Mouse (Mus musculus) testis, adult 2 months (tissue): Measurements from ENCODE around the gene Rpl7l1.

Source experiments
- CTCF ChIP-seq: fragments of 200-500 bp; IDR thresholded peaks from 2 replicates; pipeline ENCODE4 v1.5.1; 2012; ENCODE audit warnings: low read depth, mild to moderate bottlenecking, inconsistent platforms, low read length, moderate library complexity; ENCODE audit not compliant: control insufficient read depth, insufficient read depth, insufficient replicate concordance
- POLR2A ChIP-seq: fragments of 200-500 bp; IDR thresholded peaks from 2 replicates; pipeline ENCODE4 v1.6.1; 2012; ENCODE audit warnings: low read depth, mild to moderate bottlenecking, inconsistent platforms, low read length, moderate library complexity; ENCODE audit not compliant: control insufficient read depth

DNA sequence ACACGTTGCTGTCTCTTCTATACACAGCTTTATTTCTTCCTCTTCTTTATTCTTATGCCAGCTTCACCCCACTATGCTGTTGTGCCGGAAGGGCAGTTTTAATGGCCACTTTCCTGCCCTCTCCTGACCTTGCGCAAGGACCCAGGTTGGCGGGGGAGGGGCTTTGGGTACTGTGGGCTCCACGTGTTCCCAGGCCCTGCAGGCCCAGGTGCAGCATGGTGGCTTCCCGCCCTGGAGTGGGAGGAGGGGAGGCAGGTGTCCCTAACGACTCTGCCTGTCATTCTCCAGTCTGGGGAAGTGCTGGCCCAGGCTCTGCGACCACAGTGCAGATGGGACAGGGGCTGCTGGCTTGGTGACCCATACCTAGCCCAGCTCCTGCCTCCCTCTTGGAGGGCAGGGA is 14.6 kb downstream of the Rpl7l1 start:
- no peak for TF ChIP-seq CTCF
- no peak for TF ChIP-seq POLR2A
